Mouse (Mus musculus) telencephalon, adult 2 months (tissue): ENCODE results near the gene Prss50.
"Not testable (repeated sequence)": the region's sequence is repeated elsewhere in the genome, so short reads cannot be mapped to it uniquely, and the experiment has no call there.

Source experiments
- DNase-seq: peaks from one replicate; pipeline ENCODE4 v3.0.0-alpha.2; 2011; ENCODE audit warnings: low read depth, low spot score

Prss50 gene

GRCm38 (mm10) chr9:110857781-110858472, at the start of gene Prss50:
Gene Prss50 (plus strand): TSS chr9:110857967.
- no peak for DNase-seq

GRCm38 (mm10) chr9:110810051-110810450, 47.7 kb upstream of the Prss50 start:
- peak; percentile 10 for DNase-seq

GRCm38 (mm10) chr9:110813789-110814188, 44.0 kb upstream of the Prss50 start, which contains the start of gene Prss44:
Gene Prss44 (plus strand): TSS chr9:110813994.
- DNase-seq: no peak

- not testable (repeated sequence) for DNase-seq
Observed at GRCm38 (mm10) chr9:110820546-110820945, 37.2 kb upstream of the Prss50 start.

- no peak for DNase-seq
Observed at GRCm38 (mm10) chr9:110821436-110821835, 36.3 kb upstream of the Prss50 start.

GRCm38 (mm10) chr9:110825426-110825825, 32.3 kb upstream of the Prss50 start:
- no peak for DNase-seq

GRCm38 (mm10) chr9:110825832-110826231, 31.9 kb upstream of the Prss50 start:
- no peak for DNase-seq

- DNase-seq: no peak
Observed at GRCm38 (mm10) chr9:110826390-110826789, 31.4 kb upstream of the Prss50 start, which contains the start of gene Prss43. Gene Prss43 (plus strand): TSS chr9:110826690.

GRCm38 (mm10) chr9:110833021-110833420, 24.7 kb upstream of the Prss50 start:
- no peak for DNase-seq

GRCm38 (mm10) chr9:110834411-110834810, 23.4 kb upstream of the Prss50 start, which contains the start of gene Prss45:
Gene Prss45 (plus strand): TSS chr9:110834588.
- DNase-seq: no peak

- DNase-seq: no peak
Observed at GRCm38 (mm10) chr9:110834961-110835360, 22.8 kb upstream of the Prss50 start.

GRCm38 (mm10) chr9:110836112-110836511, 21.7 kb upstream of the Prss50 start:
- DNase-seq: no peak

GRCm38 (mm10) chr9:110840905-110841304, 16.9 kb upstream of the Prss50 start:
- no peak for DNase-seq

GRCm38 (mm10) chr9:110841438-110841837, 16.3 kb upstream of the Prss50 start:
- DNase-seq: no peak

GRCm38 (mm10) chr9:110844206-110844605, 13.6 kb upstream of the Prss50 start, which contains the start of gene Prss46:
Gene Prss46 (plus strand): TSS chr9:110844506.
- DNase-seq: no peak

- no peak for DNase-seq
Observed at GRCm38 (mm10) chr9:110849162-110849561, 8.6 kb upstream of the Prss50 start.

- no peak for DNase-seq
Observed at GRCm38 (mm10) chr9:110855903-110856302, 1.9 kb upstream of the Prss50 start.

- no peak for DNase-seq
Observed at GRCm38 (mm10) chr9:110856920-110857319, 847 bp upstream of the Prss50 start.

GRCm38 (mm10) chr9:110858523-110858922, 756 bp downstream of the Prss50 start:
- no peak for DNase-seq

- DNase-seq: no peak
Observed at GRCm38 (mm10) chr9:110858967-110859596, 1.3 kb downstream of the Prss50 start.

- peak; percentile 23 for DNase-seq
Observed at GRCm38 (mm10) chr9:110871030-110871429, 13.3 kb downstream of the Prss50 start.

GRCm38 (mm10) chr9:110873681-110874659, 16.2 kb downstream of the Prss50 start:
- peak; percentile 21 for DNase-seq
